Mouse (Mus musculus) layer of hippocampus, postnatal 10 days (tissue): ENCODE results near the gene Clec1b. TPM values are rescaled to one million over a fixed set of nuclear protein-coding genes. Genes with fewer than 3 reads are reported as not detected.

Source experiments
- DNase-seq, 2 experiments: peaks; one replicate each; pipeline ENCODE4 v3.0.0; 2021; ENCODE audit warnings: low spot score in 2 of 2
- long read RNA-seq: library from polyadenylated mRNA; stranded (forward); transcript quantifications from one replicate; pipeline ENCODE4 v2.0.0, GENCODE M21; 2023
- total RNA-seq, 2 experiments: library from RNA; stranded (reverse); gene quantifications; 2 replicates each; pipeline ENCODE4 v1.2.3; 2021

Clec1b gene
- total RNA-seq, result under 1 TPM; 0.32 to 0.62 TPM
- long read RNA-seq, result 0 reads

DNA sequence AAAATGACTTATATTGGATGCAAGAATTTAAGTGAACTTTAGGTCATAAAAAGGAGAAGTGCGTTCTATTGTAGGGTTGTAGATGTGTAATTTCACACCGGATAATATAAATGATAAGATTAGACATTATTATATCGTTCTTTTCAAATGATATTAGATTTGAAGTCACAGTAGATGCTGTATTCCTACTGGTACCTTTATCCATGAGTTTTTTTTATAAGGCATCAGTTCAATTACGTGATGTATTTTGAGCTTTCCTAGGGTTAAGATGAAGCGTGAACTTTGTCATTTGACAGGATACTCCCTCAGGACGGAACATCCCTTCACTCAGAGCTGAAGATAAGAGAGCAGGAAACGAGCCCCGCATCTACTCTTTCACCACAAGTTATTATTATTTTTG is at the start of gene Clec1b:
Clec1b (plus strand) TSS at position 301 of the 400 bp plus-strand sequence.
- no peak for DNase-seq

GRCm38 (mm10) chr6:129349524-129350352 is 47.4 kb upstream of the Clec1b start:
- DNase-seq, result no peak

- no peak for DNase-seq
Measured at GRCm38 (mm10) chr6:129351091-129351490, 46.0 kb upstream of the Clec1b start.

- DNase-seq, result no peak
Measured at GRCm38 (mm10) chr6:129355774-129356173, 41.3 kb upstream of the Clec1b start.

DNA sequence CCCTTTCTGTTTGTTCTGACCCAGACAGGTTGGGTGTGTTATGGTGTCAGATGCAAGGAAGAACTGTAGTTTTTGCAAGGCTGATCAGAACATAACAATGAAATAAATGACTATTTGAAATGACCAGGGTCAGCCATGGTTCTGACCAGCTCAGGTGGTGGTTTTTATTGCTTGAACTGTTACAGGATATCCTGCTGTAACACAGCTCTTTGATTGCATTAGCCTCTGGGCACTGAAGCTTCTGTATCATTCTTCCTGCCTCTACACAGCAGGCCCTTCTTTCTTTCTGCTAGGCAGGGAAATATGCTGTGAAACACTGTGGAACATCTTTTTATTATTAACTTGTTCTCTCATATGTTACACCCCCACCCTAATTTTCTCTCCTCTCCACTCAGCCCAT is 40.7 kb upstream of the Clec1b start:
- DNase-seq, result no peak

- DNase-seq, result no peak
Measured at GRCm38 (mm10) chr6:129359515-129359914, 37.6 kb upstream of the Clec1b start.

- no peak for DNase-seq
Measured at GRCm38 (mm10) chr6:129363942-129364341, 33.2 kb upstream of the Clec1b start.

- peak; percentile 48 to 57 for DNase-seq
Measured at GRCm38 (mm10) chr6:129365959-129366359, 31.1 kb upstream of the Clec1b start.

DNA sequence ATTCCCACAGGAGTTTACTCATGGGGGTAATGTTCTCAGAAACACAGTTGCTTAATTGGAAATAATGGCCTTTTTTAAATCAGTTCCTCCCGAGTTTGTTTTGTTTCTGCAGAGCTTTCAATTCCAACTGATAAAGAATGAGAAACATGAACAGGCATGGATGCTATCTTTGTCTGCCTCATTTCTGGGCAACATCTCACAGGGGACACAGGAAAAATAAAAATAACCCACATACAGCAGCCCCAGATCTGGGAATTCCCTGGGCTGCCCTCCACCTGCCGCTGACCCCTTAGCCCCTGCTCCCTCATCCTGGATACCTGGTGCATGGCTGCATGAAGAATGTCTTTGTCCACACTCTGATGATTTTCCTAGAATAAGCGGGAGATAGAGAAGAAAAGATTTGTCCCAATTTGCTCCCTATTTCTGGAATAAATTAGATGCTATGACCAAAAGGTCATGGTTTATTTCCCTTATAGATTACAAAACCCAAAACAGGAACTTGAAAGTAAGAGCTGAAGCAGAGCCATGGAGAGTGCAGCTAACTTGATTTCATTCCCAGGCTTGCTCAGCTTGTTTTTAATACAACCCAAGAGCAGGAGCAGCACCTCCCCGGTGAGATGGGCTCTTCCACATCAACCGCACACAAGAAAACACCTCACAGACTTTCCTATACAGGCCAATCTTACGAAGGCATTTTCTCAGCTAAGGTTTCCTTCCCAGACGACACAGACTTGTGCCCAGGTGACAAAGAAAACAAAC is 27.5 kb upstream of the Clec1b start:
- DNase-seq, result no peak

- DNase-seq, result no peak
Measured at GRCm38 (mm10) chr6:129374937-129375471, 22.1 kb upstream of the Clec1b start.

- no peak for DNase-seq
Measured at GRCm38 (mm10) chr6:129380454-129380853, 16.6 kb upstream of the Clec1b start.

DNA sequence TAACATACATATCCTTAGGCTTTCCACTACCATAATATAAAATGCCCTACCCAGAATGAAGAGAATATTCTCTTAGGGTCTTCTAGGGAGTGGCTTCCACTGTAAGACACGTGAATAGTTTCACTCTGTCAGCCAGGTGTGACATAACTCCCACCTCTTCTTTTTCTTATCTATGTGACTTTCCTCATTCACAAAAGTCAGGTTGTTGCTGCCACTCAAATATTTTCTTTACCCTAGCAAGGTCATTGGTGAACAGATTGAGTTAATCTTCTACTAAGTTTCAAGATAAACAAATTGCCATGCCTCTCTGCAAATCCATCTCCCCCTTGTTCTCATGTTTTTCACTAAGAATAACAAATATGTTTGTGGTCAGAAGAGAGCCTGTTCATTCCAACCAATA is 15.4 kb upstream of the Clec1b start:
- no peak for DNase-seq

DNA sequence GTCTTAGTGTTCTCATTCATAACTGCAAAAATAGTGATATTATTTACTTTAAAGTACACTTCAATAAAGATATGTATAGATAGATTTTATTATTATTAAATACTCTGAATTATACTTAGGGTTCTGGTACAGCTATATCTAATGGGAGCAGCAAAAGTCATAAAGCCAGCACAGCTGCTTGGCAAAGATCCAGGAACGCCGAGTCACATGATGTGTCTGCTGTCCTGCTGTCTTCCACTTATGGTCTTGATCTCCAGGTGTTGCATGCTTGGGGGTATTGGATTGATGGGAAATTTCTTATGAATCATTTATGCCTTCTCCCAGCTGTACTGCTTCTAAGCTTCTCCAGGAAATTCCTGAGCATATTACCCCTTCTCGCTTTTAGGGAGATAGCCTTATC is 13.6 kb upstream of the Clec1b start:
- no peak for DNase-seq

GRCm38 (mm10) chr6:129385000-129385399 is 12.1 kb upstream of the Clec1b start:
- no peak for DNase-seq

GRCm38 (mm10) chr6:129385774-129386173 is 11.3 kb upstream of the Clec1b start, which contains the start of gene Clec12b:
Gene Clec12b, minus strand, starts transcription at chr6:129385874.
- DNase-seq, result no peak

DNA sequence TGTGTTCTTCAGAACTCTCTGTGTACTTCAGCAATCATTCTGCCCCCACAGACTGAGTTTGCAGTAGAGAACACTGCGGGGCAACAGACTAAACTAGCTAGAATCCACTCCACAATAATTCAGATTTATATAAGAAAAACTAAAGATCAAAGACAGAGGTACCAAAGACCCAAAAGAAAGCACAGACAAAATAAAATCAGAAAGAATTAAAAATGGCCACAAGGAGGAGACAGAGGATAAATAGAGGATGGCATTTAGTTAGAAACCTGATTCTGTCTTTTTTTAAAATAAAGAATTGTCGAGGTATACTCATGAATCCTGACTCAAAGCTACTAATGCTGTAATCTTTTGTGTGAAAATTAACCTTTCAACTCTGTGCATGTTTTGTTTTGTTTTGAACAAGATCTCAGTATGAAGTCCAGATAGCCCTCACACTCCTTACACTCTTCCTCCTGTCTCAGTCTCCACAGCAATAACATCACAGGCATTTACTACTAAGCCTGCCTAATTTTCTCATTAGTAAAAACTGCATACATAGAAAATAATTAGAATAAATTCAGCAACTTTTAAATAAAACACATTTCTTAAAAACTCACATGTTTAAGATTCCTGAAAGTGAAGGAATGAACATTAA is 3.9 kb upstream of the Clec1b start:
- DNase-seq, result no peak

DNA sequence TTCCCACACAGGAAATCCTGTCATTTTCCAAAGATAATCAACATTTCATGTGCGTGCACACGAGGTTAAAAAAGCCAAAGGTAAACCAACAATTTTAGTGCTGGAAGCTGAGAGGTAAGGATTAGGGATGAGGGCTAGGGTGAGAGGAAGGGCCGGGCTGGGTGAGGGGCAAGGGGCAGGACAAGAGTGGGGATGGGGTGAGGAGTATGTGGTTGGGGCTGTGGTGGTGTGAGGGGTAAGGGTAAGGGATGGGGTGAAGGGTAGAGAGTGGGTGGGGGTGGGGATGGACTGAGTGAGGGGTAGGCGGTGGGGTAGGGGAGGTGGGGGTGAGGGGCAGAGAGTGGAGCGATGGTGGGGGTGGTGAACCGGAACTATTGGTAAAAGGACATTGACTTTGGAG is 3.4 kb upstream of the Clec1b start:
- DNase-seq, result no peak

- no peak for DNase-seq
Measured at GRCm38 (mm10) chr6:129399945-129400344, 2.8 kb downstream of the Clec1b start.

DNA sequence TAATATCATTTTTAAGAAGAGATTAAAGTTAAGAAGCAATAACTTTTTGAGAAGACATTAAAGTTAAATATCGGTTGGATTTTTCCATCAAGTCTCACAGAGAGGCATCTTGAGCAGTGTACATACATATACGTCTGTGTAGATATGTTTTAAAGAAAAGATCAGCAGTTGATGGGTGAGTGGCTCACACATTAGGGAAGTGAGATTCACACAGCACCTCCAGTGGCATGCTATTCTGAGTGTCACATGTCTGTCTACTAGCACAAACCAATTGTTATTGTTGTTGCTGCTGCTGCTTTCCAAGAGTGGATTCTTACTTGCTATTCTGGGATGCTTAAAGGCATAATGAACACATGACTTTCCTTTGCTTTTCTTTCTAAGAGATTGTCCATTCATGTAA is 5.3 kb downstream of the Clec1b start:
- no peak for DNase-seq

DNA sequence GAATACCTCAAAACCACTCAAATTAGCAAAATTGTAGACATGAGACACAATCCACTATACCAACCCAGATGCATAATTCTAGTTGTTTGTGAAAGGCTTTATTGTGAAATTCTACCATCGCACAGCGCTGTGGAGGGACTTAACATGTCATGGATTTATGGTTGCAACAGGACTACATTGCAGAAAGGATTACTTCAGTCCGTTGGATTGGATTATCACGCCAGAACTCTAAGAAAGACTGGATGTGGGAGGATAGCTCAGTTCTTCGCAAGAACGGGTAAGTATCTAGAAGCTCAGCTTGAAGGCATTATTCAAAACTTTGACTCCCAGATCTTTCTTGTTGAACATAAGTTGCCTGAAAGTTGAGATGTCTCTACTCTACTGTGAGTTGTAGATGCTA is 6.3 kb downstream of the Clec1b start:
- DNase-seq, result no peak

DNA sequence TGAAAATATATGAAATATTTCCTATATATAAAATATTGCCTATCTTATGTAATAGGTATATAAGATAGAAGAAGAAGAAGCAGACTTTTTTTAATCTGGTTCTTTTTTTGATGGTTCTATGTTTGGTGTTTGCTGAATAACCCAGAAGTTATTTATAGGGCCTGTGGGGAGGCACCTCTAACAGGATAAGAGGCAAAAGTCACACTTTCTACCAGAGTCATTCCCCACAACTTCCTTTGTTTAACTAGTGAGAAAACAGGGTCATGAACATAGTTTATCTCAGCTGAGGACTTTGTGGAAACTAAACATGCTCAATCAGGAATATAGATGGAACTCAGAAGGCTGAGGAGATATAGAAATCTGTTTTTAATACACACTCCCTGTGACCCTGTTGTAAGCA is 8.9 kb downstream of the Clec1b start:
- DNase-seq, result no peak

- no peak for DNase-seq
Measured at GRCm38 (mm10) chr6:129407324-129407723, 10.2 kb downstream of the Clec1b start.
